Mouse (Mus musculus) ES-Bruce4 (cell line): ENCODE measurements at regions not wholly inside any gene's neighbourhood (a gene's known extent, or its start where the extent isn't known, plus 50 kb on each side); places are given as distances from the start of the nearest gene placed in this dataset.

ENCODE experiments used
- CTCF ChIP-seq: IDR thresholded peaks from one replicate; pipeline ENCODE4 v1.8.1; 2011; ENCODE audit warnings: low read depth, low read length
- EP300 ChIP-seq: IDR thresholded peaks from 2 replicates; pipeline ENCODE4 v1.6.1; 2011; ENCODE audit warnings: low read depth, low read length; ENCODE audit not compliant: insufficient read depth
- POLR2A ChIP-seq: IDR thresholded peaks from one replicate; pipeline ENCODE4 v1.8.1; 2011; ENCODE audit warnings: low read length; ENCODE audit not compliant: insufficient read depth

GRCm38 (mm10) chr2:107925116-107925515, 634.7 kb downstream of the Kcna4 start:
- TF ChIP-seq POLR2A: no peak
- TF ChIP-seq CTCF: no peak
- no peak for TF ChIP-seq EP300
